Mouse (Mus musculus): Measurements from ENCODE around the gene Lrrc3b.

Gene Lrrc3b

GRCm38 (mm10) chr14:15438485-15439157 is at the start of gene Lrrc3b:
Lrrc3b (minus strand) TSS chr14:15438987.
- peak; percentile 23 for DNase-seq

DNA sequence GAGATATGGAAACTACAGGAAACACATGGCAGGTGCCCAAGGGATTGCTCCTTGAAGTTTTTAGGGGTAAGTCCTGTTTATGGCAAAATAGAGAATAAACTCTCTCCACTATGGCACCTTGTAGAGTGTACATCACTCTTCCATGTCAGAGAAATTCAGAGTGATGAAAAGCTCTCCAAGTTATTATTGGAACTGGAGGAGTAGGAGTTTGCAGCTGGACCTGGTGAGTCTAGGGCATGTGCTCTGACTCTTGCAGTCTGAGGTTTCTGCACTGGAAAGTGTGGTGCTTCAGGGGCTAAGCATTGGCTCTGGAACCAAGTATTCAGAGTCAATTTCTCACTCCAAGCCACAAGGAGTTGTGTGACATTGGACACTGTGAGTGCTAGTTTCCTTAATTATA is 38.9 kb upstream of the Lrrc3b start:
- no peak for DNase-seq

DNA sequence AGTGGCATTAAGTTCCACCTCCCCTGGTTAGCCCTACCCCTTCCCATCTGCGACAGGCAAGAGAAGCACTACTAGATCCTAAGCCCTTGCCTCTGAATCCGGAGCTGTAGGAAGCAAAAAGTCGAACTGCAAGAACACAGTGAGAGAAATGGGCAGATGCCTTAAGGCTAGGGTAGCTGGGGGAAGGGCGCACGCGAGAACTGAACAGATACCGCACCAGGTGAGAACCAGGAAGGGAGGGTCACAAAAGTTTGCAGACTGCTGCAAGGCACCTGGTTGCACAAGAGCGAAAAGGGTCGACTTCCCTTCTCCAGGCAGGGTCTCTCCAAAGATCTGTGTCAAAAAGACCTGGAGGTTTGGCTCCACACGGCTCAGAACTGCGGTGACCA is 697 bp downstream of the Lrrc3b start:
- peak; percentile 28 for DNase-seq

DNA sequence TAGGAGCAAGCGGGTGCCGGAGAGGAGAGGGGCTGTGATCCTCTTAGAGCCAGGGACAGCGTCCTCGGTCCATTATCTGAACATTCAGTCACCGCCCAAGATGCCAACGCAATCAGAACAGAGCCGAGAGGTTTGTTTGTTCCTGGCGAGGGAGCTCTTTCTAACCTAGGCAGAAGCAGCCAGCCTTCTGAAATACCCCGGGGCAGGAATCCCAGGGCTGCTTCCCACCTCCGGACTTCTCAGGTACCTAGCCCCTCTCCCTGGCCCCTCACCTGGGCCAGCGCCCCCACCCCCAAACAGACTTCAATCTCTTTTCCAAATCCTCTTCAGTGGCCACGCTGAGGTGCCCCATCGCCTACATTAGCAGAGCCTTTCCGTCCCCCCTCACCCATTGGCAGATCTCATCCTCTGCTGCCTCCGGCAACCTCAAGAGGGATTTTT is 1.3 kb downstream of the Lrrc3b start:
- no peak for DNase-seq

- DNase-seq, result no peak
Observed at GRCm38 (mm10) chr14:15437046-15437445, 1.7 kb downstream of the Lrrc3b start.

DNA sequence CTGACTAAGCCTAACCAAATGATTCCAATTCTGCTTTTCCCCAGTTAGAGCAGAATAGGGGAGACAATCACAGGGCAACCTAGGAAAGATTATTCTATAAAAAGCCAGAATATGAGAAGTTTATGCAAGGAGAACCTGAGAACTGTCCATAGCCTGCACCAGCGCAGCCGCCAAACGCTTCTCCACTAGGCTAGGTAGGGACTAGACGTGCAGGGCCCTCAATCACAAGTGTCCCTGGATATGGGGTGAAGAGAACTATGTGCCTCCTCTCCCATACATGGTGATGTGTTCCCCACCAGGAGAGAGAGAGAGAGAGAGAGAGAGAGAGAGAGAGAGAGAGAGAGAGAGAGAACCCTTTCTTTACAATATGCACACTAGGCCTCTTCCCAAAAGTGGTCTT is 2.2 kb downstream of the Lrrc3b start:
- DNase-seq, result no peak

DNA sequence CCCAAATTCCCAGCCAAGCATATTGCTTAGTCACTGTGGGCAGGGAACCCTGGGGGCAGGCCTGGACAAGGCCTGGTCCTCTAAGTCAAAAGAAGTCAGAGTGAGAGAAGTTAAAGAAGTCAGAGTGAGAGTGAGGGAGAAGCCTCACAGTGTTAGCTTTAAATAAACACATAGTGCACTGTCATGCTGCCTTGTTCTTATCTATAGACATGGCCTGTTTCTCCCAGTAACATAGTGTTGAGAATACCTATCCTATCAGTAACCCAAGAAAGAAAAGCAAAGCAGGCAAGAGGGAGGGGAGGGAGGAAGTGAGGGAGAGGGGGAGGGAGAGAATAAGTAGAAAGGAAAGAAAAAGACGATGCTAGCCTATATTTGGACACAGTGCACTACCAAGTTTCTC is 6.4 kb downstream of the Lrrc3b start:
- no peak for DNase-seq

GRCm38 (mm10) chr14:15421624-15422023 is 17.2 kb downstream of the Lrrc3b start:
- no peak for DNase-seq

DNA sequence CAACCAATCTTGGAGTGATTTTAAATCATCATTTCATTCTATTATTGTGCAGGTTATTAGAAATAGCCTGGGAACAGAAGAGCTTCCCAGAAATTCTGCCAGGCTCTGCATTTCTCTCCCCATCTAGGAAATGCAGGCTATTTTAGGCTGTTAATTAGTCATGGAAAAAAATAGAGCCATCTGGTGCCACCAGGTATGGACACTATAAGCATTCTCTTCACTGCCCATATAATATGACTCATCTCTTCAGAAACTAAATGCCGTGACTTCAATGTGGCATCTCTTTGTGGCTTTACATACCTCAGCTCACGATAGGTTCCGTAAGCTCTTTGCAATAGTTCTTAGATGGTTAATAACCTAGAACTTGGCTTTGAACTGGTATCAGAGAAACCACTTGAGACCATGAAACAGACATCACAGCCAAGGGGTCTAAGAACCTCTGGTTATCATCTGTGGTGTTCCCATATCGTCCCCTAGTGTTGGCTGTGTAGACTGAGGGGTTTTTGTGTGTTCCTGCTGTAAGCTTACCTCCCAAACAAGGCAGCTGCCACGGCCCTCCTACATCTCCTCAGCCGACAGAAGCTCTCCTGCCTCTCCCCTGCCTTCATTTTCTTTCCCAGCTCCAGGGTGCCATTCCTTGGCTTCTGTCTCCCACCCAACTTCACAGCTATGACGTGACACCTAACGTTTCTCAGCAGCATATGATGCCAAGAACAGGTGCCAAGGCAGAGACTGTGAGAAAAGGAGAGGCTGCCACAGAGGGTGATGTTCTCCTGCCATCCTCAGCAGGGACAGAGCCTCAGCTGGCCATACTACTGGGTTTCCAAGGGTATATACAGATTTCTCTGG is 27.9 kb downstream of the Lrrc3b start:
- peak; percentile 7 for DNase-seq

GRCm38 (mm10) chr14:15385536-15385935 is 53.3 kb downstream of the Lrrc3b start:
- DNase-seq, result no peak

- DNase-seq, result no peak
Observed at GRCm38 (mm10) chr14:15384972-15385371, 53.8 kb downstream of the Lrrc3b start.

GRCm38 (mm10) chr14:15384532-15384931 is 54.3 kb downstream of the Lrrc3b start:
- no peak for DNase-seq

GRCm38 (mm10) chr14:15383133-15383532 is 55.7 kb downstream of the Lrrc3b start:
- no peak for DNase-seq

DNA sequence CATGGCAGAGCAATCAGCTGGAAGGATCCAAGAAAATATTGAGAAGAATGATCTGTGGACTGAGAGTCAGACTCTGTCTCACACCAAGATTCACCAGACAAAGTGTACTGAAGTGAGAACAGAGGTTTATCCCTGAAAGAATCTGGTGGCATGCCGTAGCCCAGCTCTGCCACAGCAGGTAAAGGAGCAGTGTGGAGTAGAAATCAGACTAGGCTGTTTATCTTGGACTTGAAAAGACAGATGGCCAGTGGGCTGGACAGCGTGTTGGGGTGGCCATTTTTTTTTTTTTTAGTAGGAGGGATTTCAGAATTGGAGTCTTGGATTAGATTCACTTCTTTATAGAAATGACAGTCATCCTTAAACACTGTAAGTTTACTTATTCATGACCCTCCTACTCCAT is 61.4 kb downstream of the Lrrc3b start:
- DNase-seq, result no peak

GRCm38 (mm10) chr14:15376786-15377185 is 62.0 kb downstream of the Lrrc3b start:
- DNase-seq, result no peak

DNA sequence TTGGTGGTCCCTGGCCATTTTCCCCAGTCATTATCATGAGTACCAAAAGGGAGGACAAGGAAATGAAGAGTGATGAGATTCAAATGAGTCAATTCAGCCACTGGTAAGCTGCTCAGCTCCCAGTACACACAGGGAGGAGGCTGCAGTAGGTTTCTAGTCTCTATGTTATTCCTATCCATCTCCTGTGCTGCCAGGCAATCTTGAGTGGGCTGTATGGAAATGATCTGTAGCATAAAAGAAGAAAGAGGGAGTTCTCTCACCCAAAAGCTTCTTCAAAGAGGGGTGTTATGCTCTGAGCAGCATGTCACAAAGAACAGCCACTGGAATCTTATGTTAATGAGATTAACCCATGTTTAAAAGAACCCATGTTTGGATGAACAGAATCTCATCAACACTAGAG is 64.5 kb downstream of the Lrrc3b start:
- no peak for DNase-seq

GRCm38 (mm10) chr14:15372985-15373384 is 65.8 kb downstream of the Lrrc3b start:
- no peak for DNase-seq

GRCm38 (mm10) chr14:15365045-15365444 is 73.7 kb downstream of the Lrrc3b start:
- DNase-seq, result no peak

- no peak for DNase-seq
Observed at GRCm38 (mm10) chr14:15359893-15360292, 78.9 kb downstream of the Lrrc3b start.

DNA sequence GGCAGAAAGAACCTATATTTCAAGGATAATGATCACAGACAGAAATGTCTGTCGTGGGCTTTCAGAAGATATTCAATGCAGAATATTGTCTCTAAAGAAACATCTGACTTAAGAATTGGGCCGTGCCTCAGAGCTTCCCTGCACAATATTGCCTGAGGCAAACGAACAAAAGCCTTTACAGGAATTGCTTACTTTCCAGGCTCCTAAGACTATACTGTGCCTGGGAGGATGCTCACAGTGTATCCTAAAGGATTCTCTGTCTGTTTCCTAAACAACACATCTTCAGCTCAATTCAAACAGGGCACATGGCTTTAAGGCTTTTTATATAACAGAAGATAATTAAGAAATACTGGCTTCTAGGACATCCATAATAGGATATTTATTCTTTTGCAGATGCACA is 79.7 kb downstream of the Lrrc3b start:
- DNase-seq, result no peak

DNA sequence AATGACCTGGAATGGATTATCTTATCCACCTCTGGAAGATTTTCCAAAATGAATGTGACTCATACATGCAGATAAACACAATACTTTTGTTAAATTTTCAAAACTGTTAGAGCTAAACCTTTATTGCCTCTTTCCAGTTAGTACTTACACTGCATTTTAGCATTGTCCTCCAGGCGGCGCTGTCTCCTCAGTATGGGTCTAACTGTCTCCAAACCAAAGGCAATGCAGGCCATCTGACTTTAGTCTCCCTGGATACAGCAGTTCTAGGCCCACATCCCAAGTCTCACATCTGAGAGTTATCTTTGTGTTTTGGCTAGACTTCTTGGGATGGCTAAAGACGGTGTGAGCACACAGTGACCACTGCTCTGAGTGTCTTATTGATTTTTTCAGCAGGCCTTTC is 83.3 kb downstream of the Lrrc3b start:
- DNase-seq, result peak; percentile 90

DNA sequence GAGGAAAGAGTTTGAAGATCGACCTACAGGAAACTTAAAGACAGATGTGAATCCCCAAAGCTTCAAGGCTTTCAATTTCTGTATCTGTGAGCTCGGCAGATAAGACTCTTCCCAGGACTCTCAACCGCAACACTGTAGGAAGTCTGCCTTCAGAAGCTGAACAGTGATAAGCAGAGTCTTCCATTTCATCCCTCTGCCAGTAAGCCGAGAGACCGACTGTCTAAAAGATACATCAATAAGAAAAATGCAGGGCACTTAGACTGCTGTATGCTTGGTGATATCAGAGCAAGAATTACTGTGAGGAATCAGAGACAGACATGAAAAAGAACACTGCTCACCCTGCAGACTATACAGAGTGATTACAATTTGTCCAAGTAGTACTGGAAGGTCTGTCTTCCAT is 84.5 kb downstream of the Lrrc3b start:
- peak; percentile 8 for DNase-seq

GRCm38 (mm10) chr14:15333130-15333529 is 105.7 kb downstream of the Lrrc3b start:
- DNase-seq, result no peak

- DNase-seq, result no peak
Observed at GRCm38 (mm10) chr14:15331370-15331769, 107.4 kb downstream of the Lrrc3b start.
